Mouse (Mus musculus): ENCODE results near the gene Cyth1. TPM values are rescaled to one million over a fixed set of nuclear protein-coding genes. Genes with fewer than 3 reads are reported as not detected.
A peak's percentile ranks its signal among the peaks of the same experiment; 100 is the strongest.

Cyth1 gene
- polyA plus RNA-seq, 1 experiment from 2014 or later = 14.4 TPM

- H3K4me1 ChIP-seq (replicated peaks; ENCODE audit: control insufficient read depth, insufficient read depth, low read length) = peaks cover 14% of the 10 kb centered on the region
- no peak overlapping the region for H3K4me3 ChIP-seq (ENCODE audit: low read length)
- H3K36me3 ChIP-seq (ENCODE audit: control insufficient read depth, insufficient read depth, low read length) = peaks cover 39% of the 10 kb centered on the region
- no peak overlapping the region for H3K9ac ChIP-seq (ENCODE audit: low read length)
- H3K4me2 ChIP-seq (ENCODE audit: low read depth, low read length) = no peak overlapping the region
- 78% methylated on average over 9 of the region's 9 CpGs for WGBS
- no peaks in the 10 kb centered on the region for H3K9me3 ChIP-seq (ENCODE audit: control insufficient read depth, low read length)
- H3K27me3 ChIP-seq (ENCODE audit: control insufficient read depth, insufficient read depth, low read depth, low read length) = no peaks in the 10 kb centered on the region
- peak overlapping the region; percentile 77 for H3K27ac ChIP-seq (ENCODE audit: low read length)
- ATAC-seq (ENCODE audit: low read depth) = no peak
Observed at GRCm38 (mm10) chr11:118286434-118286833, 38.0 kb upstream of the Cyth1 start.

GRCm38 (mm10) chr11:118285791-118286190, 37.4 kb upstream of the Cyth1 start:
- H3K27ac ChIP-seq (ENCODE audit: low read length) = peak overlapping the region; percentile 77
- peaks cover 13% of the 10 kb centered on the region for H3K4me1 ChIP-seq (replicated peaks; ENCODE audit: control insufficient read depth, insufficient read depth, low read length)
- no peak overlapping the region for H3K4me2 ChIP-seq (ENCODE audit: low read depth, low read length)
- H3K36me3 ChIP-seq (ENCODE audit: control insufficient read depth, insufficient read depth, low read length) = peaks cover 41% of the 10 kb centered on the region
- WGBS = 77% methylated on average over 13 of the region's 13 CpGs
- no peak overlapping the region for H3K9ac ChIP-seq (ENCODE audit: low read length)
- peak; percentile 9; the same call in 1 of the 2 replicates for ATAC-seq (ENCODE audit: low read depth)
- H3K27me3 ChIP-seq (ENCODE audit: control insufficient read depth, insufficient read depth, low read depth, low read length) = no peaks in the 10 kb centered on the region
- no peaks in the 10 kb centered on the region for H3K9me3 ChIP-seq (ENCODE audit: control insufficient read depth, low read length)
- H3K4me3 ChIP-seq (ENCODE audit: low read length) = no peak overlapping the region

DNA sequence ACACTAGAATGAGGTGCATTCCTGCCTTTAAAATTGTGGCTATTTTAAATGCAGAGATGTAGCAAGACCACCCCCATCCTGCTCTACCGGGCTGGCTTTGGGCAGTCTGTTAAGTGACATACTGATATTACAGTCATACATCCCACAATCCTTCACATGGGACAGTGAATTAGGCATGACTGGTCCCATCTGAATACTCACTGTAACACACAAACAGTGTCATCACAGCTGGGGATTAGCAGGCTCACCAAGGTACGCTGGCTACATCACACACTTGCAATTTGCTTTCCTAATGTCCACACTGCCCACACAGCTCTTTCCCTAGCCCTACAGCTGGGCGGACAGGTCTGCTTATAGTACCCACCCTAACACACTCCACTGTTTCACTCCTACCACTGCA, 31.8 kb upstream of the Cyth1 start:
- no peak overlapping the region for H3K4me3 ChIP-seq (ENCODE audit: low read length)
- H3K27ac ChIP-seq (ENCODE audit: low read length) = no peak overlapping the region
- H3K9ac ChIP-seq (ENCODE audit: low read length) = no peak overlapping the region
- peaks cover 55% of the 10 kb centered on the region for H3K36me3 ChIP-seq (ENCODE audit: control insufficient read depth, insufficient read depth, low read length)
- no peaks in the 10 kb centered on the region for H3K9me3 ChIP-seq (ENCODE audit: control insufficient read depth, low read length)
- no peaks in the 10 kb centered on the region for H3K4me1 ChIP-seq (replicated peaks; ENCODE audit: control insufficient read depth, insufficient read depth, low read length)
- H3K4me2 ChIP-seq (ENCODE audit: low read depth, low read length) = no peak overlapping the region
- H3K27me3 ChIP-seq (ENCODE audit: control insufficient read depth, insufficient read depth, low read depth, low read length) = no peaks in the 10 kb centered on the region
- ATAC-seq (ENCODE audit: low read depth) = no peak
- WGBS = 90% methylated on average over 3 of the region's 3 CpGs

DNA sequence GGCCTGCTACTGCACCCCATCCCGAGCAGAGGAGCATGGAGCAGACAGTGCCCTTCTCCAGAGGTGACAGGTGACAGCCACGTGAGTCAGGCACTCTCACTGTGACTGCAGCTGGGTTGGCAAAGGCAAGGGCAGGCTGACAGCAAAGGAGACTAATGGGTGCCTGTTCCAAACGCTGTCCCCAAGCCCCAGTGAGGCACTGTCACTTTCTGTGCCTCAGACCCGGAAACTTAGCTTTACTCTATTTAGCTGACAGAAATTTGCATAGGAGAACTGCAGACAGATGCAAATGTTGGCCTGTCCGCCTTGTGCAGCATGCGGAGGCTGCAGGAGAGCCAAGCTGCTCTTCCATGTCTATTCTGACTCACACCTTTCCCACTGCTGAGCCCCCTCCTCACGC, 27.9 kb upstream of the Cyth1 start:
- H3K4me1 ChIP-seq (replicated peaks; ENCODE audit: control insufficient read depth, insufficient read depth, low read length) = no peaks in the 10 kb centered on the region
- WGBS = 85% methylated on average over 7 of the region's 7 CpGs
- H3K36me3 ChIP-seq (ENCODE audit: control insufficient read depth, insufficient read depth, low read length) = peaks cover 58% of the 10 kb centered on the region
- no peak overlapping the region for H3K27ac ChIP-seq (ENCODE audit: low read length)
- H3K27me3 ChIP-seq (ENCODE audit: control insufficient read depth, insufficient read depth, low read depth, low read length) = no peaks in the 10 kb centered on the region
- H3K4me2 ChIP-seq (ENCODE audit: low read depth, low read length) = no peak overlapping the region
- H3K9ac ChIP-seq (ENCODE audit: low read length) = no peak overlapping the region
- no peak for ATAC-seq (ENCODE audit: low read depth)
- no peaks in the 10 kb centered on the region for H3K9me3 ChIP-seq (ENCODE audit: control insufficient read depth, low read length)
- H3K4me3 ChIP-seq (ENCODE audit: low read length) = no peak overlapping the region

GRCm38 (mm10) chr11:118275092-118275491, 26.7 kb upstream of the Cyth1 start:
- H3K27ac ChIP-seq (ENCODE audit: low read length) = no peak overlapping the region
- H3K4me3 ChIP-seq (ENCODE audit: low read length) = no peak overlapping the region
- H3K4me1 ChIP-seq (replicated peaks; ENCODE audit: control insufficient read depth, insufficient read depth, low read length) = no peaks in the 10 kb centered on the region
- H3K9ac ChIP-seq (ENCODE audit: low read length) = no peak overlapping the region
- ATAC-seq (ENCODE audit: low read depth) = no peak
- no peak overlapping the region for H3K4me2 ChIP-seq (ENCODE audit: low read depth, low read length)
- 87% methylated on average over 9 of the region's 9 CpGs for WGBS
- H3K27me3 ChIP-seq (ENCODE audit: control insufficient read depth, insufficient read depth, low read depth, low read length) = no peaks in the 10 kb centered on the region
- H3K9me3 ChIP-seq (ENCODE audit: control insufficient read depth, low read length) = no peaks in the 10 kb centered on the region
- H3K36me3 ChIP-seq (ENCODE audit: control insufficient read depth, insufficient read depth, low read length) = peaks cover 67% of the 10 kb centered on the region

DNA sequence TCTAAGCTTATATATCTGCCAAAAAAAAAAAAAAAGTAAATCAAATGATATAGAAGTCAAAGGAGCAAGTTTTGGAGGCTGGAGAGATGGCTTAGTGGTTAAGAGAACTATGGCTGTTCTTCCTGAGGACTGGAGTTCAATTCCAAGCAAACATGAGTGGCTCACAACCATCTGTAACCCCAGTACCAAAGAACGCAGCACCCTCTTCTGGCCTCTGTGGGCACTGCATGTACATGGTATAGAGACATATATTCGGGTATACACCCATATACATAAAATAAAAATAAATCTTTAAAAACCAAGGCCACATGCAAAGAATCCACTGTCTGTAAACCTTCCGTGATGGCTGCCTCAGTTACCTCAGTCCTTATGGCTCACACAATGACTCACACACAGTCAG, 21.4 kb upstream of the Cyth1 start:
- no peaks in the 10 kb centered on the region for H3K27me3 ChIP-seq (ENCODE audit: control insufficient read depth, insufficient read depth, low read depth, low read length)
- H3K9me3 ChIP-seq (ENCODE audit: control insufficient read depth, low read length) = no peaks in the 10 kb centered on the region
- H3K9ac ChIP-seq (ENCODE audit: low read length) = no peak overlapping the region
- WGBS = 89% methylated on average over 3 of the region's 3 CpGs
- H3K27ac ChIP-seq (ENCODE audit: low read length) = no peak overlapping the region
- peaks cover 64% of the 10 kb centered on the region for H3K36me3 ChIP-seq (ENCODE audit: control insufficient read depth, insufficient read depth, low read length)
- H3K4me2 ChIP-seq (ENCODE audit: low read depth, low read length) = no peak overlapping the region
- H3K4me1 ChIP-seq (replicated peaks; ENCODE audit: control insufficient read depth, insufficient read depth, low read length) = no peaks in the 10 kb centered on the region
- ATAC-seq (ENCODE audit: low read depth) = no peak
- no peak overlapping the region for H3K4me3 ChIP-seq (ENCODE audit: low read length)

DNA sequence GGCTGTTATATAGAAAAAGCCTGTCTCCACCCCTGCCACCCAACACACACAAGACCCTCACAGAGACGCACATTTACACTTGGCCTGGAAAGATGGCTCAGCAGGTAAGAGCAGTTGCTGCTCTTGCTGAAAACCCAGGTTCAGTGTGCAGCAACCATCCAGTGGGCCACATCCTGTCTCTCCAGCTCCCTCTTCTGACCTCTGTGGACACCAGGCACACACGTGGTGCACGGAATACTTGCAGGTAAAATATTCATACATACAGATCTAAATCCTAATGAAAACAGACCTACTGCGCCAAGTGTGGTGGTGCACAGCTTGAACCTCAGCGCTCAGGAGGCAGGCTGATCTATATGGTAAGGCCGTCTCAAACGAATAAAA, 18.3 kb upstream of the Cyth1 start:
- Histone ChIP-seq H3K4me3 (ENCODE audit: low read length) (no peak overlapping the region), H3K9me3 (ENCODE audit: control insufficient read depth, low read length) (no peaks in the 10 kb centered on the region), H3K9ac (ENCODE audit: low read length) (no peak overlapping the region), H3K36me3 (ENCODE audit: control insufficient read depth, insufficient read depth, low read length) (peaks cover 58% of the 10 kb centered on the region), H3K27ac (ENCODE audit: low read length) (no peak overlapping the region), H3K27me3 (ENCODE audit: control insufficient read depth, insufficient read depth, low read depth, low read length) (no peaks in the 10 kb centered on the region), H3K4me1 (replicated peaks; ENCODE audit: control insufficient read depth, insufficient read depth, low read length) (no peaks in the 10 kb centered on the region), H3K4me2 (ENCODE audit: low read depth, low read length) (no peak overlapping the region)
- WGBS = 86% methylated on average over 7 of the region's 7 CpGs
- no peak for ATAC-seq (ENCODE audit: low read depth)

GRCm38 (mm10) chr11:118266044-118266665, 17.8 kb upstream of the Cyth1 start:
- ATAC-seq (ENCODE audit: low read depth) = no peak
- Histone ChIP-seq H3K27ac (ENCODE audit: low read length) (no peak overlapping the region), H3K4me2 (ENCODE audit: low read depth, low read length) (no peak overlapping the region), H3K9ac (ENCODE audit: low read length) (no peak overlapping the region), H3K36me3 (ENCODE audit: control insufficient read depth, insufficient read depth, low read length) (peaks cover 59% of the 10 kb centered on the region), H3K27me3 (ENCODE audit: control insufficient read depth, insufficient read depth, low read depth, low read length) (no peaks in the 10 kb centered on the region), H3K4me1 (replicated peaks; ENCODE audit: control insufficient read depth, insufficient read depth, low read length) (no peaks in the 10 kb centered on the region), H3K9me3 (ENCODE audit: control insufficient read depth, low read length) (no peaks in the 10 kb centered on the region), H3K4me3 (ENCODE audit: low read length) (no peak overlapping the region)
- 87% methylated on average over 10 of the region's 10 CpGs for WGBS

DNA sequence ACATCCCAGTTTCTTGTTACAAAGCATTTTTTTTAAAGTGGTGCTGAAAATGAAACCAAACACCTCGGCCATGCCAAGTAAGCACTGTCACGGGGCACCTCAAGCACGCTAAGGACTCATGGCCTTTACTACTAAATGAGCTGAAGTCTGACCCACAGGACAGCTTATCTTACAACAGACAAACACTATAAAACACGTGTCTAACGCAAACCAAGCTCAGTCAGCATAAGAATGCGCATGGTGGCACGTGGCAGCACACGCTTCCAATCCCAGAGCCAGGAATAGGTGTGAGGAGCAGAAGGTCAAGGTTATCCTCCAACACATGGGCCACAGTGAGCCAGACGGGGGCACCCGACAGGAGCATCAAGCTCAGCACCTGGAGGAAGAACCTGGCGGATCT, 17.2 kb upstream of the Cyth1 start:
- 75% methylated on average over 11 of the region's 11 CpGs for WGBS

DNA sequence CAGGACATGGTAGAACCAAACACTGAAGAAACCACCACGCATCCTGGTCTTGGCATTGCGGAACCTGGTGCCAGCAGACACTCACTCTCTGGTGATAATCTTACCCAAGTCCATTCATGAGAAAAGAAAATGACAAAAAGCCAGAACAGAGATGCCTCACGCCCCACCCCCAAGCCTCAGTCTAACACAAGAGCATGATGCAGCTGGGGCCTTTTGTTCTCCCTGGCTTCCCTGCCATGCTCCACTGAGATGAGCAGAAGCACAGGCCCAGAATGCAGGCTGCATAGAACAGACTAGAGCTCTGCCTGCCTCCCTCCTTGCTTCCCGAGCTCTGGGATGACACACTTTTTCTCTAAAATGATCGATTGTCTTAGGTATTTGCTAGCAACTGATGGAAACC, 14.8 kb upstream of the Cyth1 start:
- H3K36me3 ChIP-seq (ENCODE audit: control insufficient read depth, insufficient read depth, low read length) = peaks cover 72% of the 10 kb centered on the region
- H3K27ac ChIP-seq (ENCODE audit: low read length) = no peak overlapping the region
- no peak overlapping the region for H3K4me2 ChIP-seq (ENCODE audit: low read depth, low read length)
- no peaks in the 10 kb centered on the region for H3K27me3 ChIP-seq (ENCODE audit: control insufficient read depth, insufficient read depth, low read depth, low read length)
- no peak for ATAC-seq (ENCODE audit: low read depth)
- no peak overlapping the region for H3K9ac ChIP-seq (ENCODE audit: low read length)
- WGBS = 86% methylated on average over 5 of the region's 5 CpGs
- no peaks in the 10 kb centered on the region for H3K9me3 ChIP-seq (ENCODE audit: control insufficient read depth, low read length)
- H3K4me3 ChIP-seq (ENCODE audit: low read length) = no peak overlapping the region
- no peaks in the 10 kb centered on the region for H3K4me1 ChIP-seq (replicated peaks; ENCODE audit: control insufficient read depth, insufficient read depth, low read length)

More for the DNA sequence above, 17.2 kb upstream of the Cyth1 start:
- H3K9me3 ChIP-seq (ENCODE audit: control insufficient read depth, low read length) = no peaks in the 10 kb centered on the region
- no peak for ATAC-seq (ENCODE audit: low read depth)
- peaks cover 60% of the 10 kb centered on the region for H3K36me3 ChIP-seq (ENCODE audit: control insufficient read depth, insufficient read depth, low read length)
- H3K9ac ChIP-seq (ENCODE audit: low read length) = no peak overlapping the region
- H3K4me2 ChIP-seq (ENCODE audit: low read depth, low read length) = no peak overlapping the region
- no peaks in the 10 kb centered on the region for H3K4me1 ChIP-seq (replicated peaks; ENCODE audit: control insufficient read depth, insufficient read depth, low read length)
- no peak overlapping the region for H3K4me3 ChIP-seq (ENCODE audit: low read length)
- no peak overlapping the region for H3K27ac ChIP-seq (ENCODE audit: low read length)
- H3K27me3 ChIP-seq (ENCODE audit: control insufficient read depth, insufficient read depth, low read depth, low read length) = no peaks in the 10 kb centered on the region
